Mouse (Mus musculus) liver, embryonic 14.5 days (tissue): ENCODE results near the gene Mrps23. TPM values are rescaled to one million over a fixed set of nuclear protein-coding genes. Genes with fewer than 3 reads are reported as not detected.

Experiments used
- ATAC-seq: fragments of 200-750 bp; cut with Nextera tagmentation; 2 replicates; pipeline ENCODE4 v1.8.0; 2017; ENCODE audit warnings: moderate number of reproducible peaks, mild to moderate bottlenecking, moderate library complexity; ENCODE audit not compliant: insufficient read depth
- DNase-seq, 3 experiments: peaks; one replicate each; pipeline ENCODE4 v3.0.0-alpha.2; 2012 to 2013; ENCODE audit warnings: low read depth in 3 of 3, low spot score in 3 of 3
- H3K27ac ChIP-seq: fragments of 300-500 bp; sonication (generic); 2 replicates; pipeline ENCODE4 v1.5.1; 2014; ENCODE audit warnings: moderate library complexity, mild to moderate bottlenecking, control low read depth, inconsistent platforms
- H3K27me3 ChIP-seq: fragments of 300-500 bp; sonication (generic); 2 replicates; pipeline ENCODE4 v1.6.1; 2014; ENCODE audit warnings: mild to moderate bottlenecking, low read length, moderate library complexity; ENCODE audit not compliant: control insufficient read depth, insufficient read depth
- H3K36me3 ChIP-seq: fragments of 300-500 bp; sonication (generic); replicated peaks from 2 replicates; pipeline ENCODE4 v1.6.1; 2014; ENCODE audit warnings: low read depth; ENCODE audit not compliant: control insufficient read depth, insufficient read depth
- H3K4me1 ChIP-seq, 2 experiments: fragments of 200-500 bp in 1 of 2; fragments of 300-500 bp in 1 of 2; sonication (generic) in 1 of 2; replicated peaks; 2 replicates each; pipeline ENCODE4 v1.6.1; 2012 to 2014; ENCODE audit warnings: antibody characterized with exemption in 1 of 2, inconsistent platforms in 1 of 2, low read length in 1 of 2; ENCODE audit not compliant: control insufficient read depth in 2 of 2, insufficient read depth in 2 of 2
- H3K4me2 ChIP-seq: fragments of 300-500 bp; sonication (generic); 2 replicates; pipeline ENCODE4 v1.6.1; 2014; ENCODE audit warnings: low read depth, mild to moderate bottlenecking, control low read depth, moderate library complexity
- H3K4me3 ChIP-seq, 2 experiments: fragments of 200-500 bp in 1 of 2; fragments of 300-500 bp in 1 of 2; sonication (generic) in 1 of 2; 2 replicates each; pipeline ENCODE4 v1.5.1; 2012 to 2014; ENCODE audit warnings: low read depth in 2 of 2, low read length in 2 of 2, mild to moderate bottlenecking in 2 of 2, control low read depth in 1 of 2, inconsistent platforms in 1 of 2, moderate library complexity in 1 of 2; ENCODE audit not compliant: insufficient read depth in 1 of 2
- H3K9ac ChIP-seq: fragments of 300-500 bp; sonication (generic); replicated peaks from 2 replicates; pipeline ENCODE4 v1.6.1; 2014; ENCODE audit warnings: mild to moderate bottlenecking, control low read depth, moderate library complexity
- H3K9me3 ChIP-seq: fragments of 300-500 bp; sonication (generic); 2 replicates; pipeline ENCODE4 v1.6.1; 2016; ENCODE audit warnings: low read length, mixed read lengths; ENCODE audit not compliant: control insufficient read depth
- CTCF ChIP-seq: IDR thresholded peaks from 2 replicates; pipeline ENCODE4 v1.5.1; 2016; ENCODE audit warnings: antibody characterized with exemption, low read depth, control low read depth
- EP300 ChIP-seq: IDR thresholded peaks from 2 replicates; pipeline ENCODE4 v1.6.1; 2016; ENCODE audit warnings: antibody characterized with exemption, low read depth
- WGBS: fragments of 180-500 bp; shearing (Covaris S2); extraction: QIAGEN DNeasy Blood & Tissue Kit; methylation state at CpG from one replicate; pipeline ENCODE4 v1.1.7; 2014; ENCODE audit not compliant: insufficient replicate concordance; 5-methylcytosine and 5-hydroxymethylcytosine counted together
- polyA plus RNA-seq, 2 experiments: library from polyadenylated mRNA; depleted of rRNA in 1 of 2; stranded (reverse) in 1 of 2; unstranded in 1 of 2; fragments of >200 nt; fragmentation: Nextera tagmentation in 1 of 2; extraction: Ambion mirVana in 1 of 2; gene quantifications; 2 replicates each; pipeline versions ENCODE4 v1.2.1 to v1.2.3; 2012 to 2014

Mrps23 gene
- polyA plus RNA-seq, 2 experiments = 30.2 to 33.7 TPM

DNA sequence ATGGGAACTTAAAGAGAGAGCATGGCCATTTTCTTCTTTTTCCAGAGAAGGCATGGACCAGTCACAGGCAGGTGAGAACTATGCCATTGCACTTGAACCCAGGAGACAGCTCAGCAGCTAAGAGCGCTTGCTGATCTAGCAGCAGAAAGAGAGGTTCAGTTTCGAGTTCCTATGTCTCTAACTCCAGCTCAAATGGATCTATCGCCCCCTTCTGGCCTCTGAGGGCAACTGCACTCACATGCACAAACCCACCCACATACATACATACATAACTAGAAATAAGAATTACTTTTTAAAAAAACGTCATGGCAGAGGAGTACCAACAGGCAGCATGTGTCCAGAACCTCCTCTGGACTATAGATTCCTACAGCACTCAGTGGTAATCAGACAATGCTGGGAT, 54.0 kb downstream of the Mrps23 start:
- WGBS = 58% methylated on average over 4 of the region's 4 CpGs
- no peak for DNase-seq
- no peak for ATAC-seq

DNA sequence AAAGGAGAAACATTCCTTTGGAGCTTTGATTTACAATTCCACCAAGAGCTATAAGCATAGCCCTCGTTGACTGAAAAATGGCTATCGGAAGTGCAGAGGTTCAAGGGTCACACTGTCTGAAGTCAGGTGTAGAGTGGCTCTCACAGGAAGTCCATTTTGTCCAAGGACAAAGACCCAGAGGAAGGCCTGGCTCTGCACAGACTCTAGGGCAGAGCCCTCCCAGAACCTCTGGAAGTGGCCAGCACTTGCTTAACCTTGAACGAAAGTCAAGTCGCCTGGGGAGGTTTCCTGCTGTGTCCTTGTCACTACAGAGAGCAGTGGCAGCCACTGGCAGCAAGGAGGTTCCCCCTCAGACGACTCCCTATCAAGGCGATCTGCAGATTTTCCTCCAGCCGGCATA, 56.3 kb downstream of the Mrps23 start:
- no peak overlapping the region for H3K4me2 ChIP-seq
- ATAC-seq (no peak), DNase-seq (no peak)
- H3K9me3 ChIP-seq = no peaks in the 10 kb centered on the region
- H3K27ac ChIP-seq = no peak overlapping the region
- no peaks in the 10 kb centered on the region for H3K36me3 ChIP-seq
- TF ChIP-seq EP300 (no peak), CTCF (no peak)
- H3K9ac ChIP-seq = no peak overlapping the region
- WGBS = 35% methylated on average over 7 of the region's 7 CpGs
- no peak overlapping the region for H3K4me3 ChIP-seq
- no peaks in the 10 kb centered on the region for H3K27me3 ChIP-seq
- H3K4me1 ChIP-seq = no peaks in the 10 kb centered on the region

More for the DNA sequence above, 54.0 kb downstream of the Mrps23 start:
- Histone ChIP-seq H3K9ac (no peak overlapping the region), H3K4me2 (no peak overlapping the region), H3K27ac (no peak overlapping the region), H3K36me3 (no peaks in the 10 kb centered on the region), H3K4me3 (no peak overlapping the region), H3K4me1 (no peaks in the 10 kb centered on the region), H3K9me3 (no peaks in the 10 kb centered on the region), H3K27me3 (no peaks in the 10 kb centered on the region)
- TF ChIP-seq CTCF = peak; percentile 61
- TF ChIP-seq EP300 = no peak

Other genes with a start within 250 kb of the Mrps23 start
- gene Dynll2, start 216.9 kb upstream of the Mrps23 start, polyA plus RNA-seq (2012; rRNA removed) = 18.0 and 21.5 TPM in 2 replicates
- 5.7 TPM in 2 replicates for gene Dynll2, start 216.9 kb upstream of the Mrps23 start, polyA plus RNA-seq (2014; fragmentation: Nextera tagmentation; extraction: Ambion mirVana)
- gene Srsf1, start 157.0 kb upstream of the Mrps23 start, polyA plus RNA-seq (2012; rRNA removed) = 111 and 163 TPM in 2 replicates
- gene Srsf1, start 157.0 kb upstream of the Mrps23 start, polyA plus RNA-seq (2014; fragmentation: Nextera tagmentation; extraction: Ambion mirVana) = 139 and 158 TPM in 2 replicates
- 4.7 and 5.7 TPM in 2 replicates for gene Vezf1, start 136.1 kb upstream of the Mrps23 start, polyA plus RNA-seq (2012; rRNA removed)
- 7.5 and 9.1 TPM in 2 replicates for gene Vezf1, start 136.1 kb upstream of the Mrps23 start, polyA plus RNA-seq (2014; fragmentation: Nextera tagmentation; extraction: Ambion mirVana)
- 0.76 and 0.96 TPM in 2 replicates for gene Cuedc1, start 106.3 kb upstream of the Mrps23 start, polyA plus RNA-seq (2012; rRNA removed)
- gene Cuedc1, start 106.3 kb upstream of the Mrps23 start, polyA plus RNA-seq (2014; fragmentation: Nextera tagmentation; extraction: Ambion mirVana) = 0.36 and 0.53 TPM in 2 replicates
- gene Ccdc182, start 89.7 kb downstream of the Mrps23 start, polyA plus RNA-seq (2012; rRNA removed) = 0.03 TPM in 1 of 2 replicates, not detected in the other
- not detected in 2 replicates for gene Ccdc182, start 89.7 kb downstream of the Mrps23 start, polyA plus RNA-seq (2014; fragmentation: Nextera tagmentation; extraction: Ambion mirVana)